Mouse (Mus musculus) urinary bladder, postnatal 14 days (tissue): Measurements from ENCODE around the gene Gm6993.

ENCODE experiments used
- DNase-seq: peaks from one replicate; pipeline ENCODE4 v3.0.0; 2021; ENCODE audit warnings: low spot score

Gene Gm6993

GRCm38 (mm10) chr12:31240470-31240869 is at the start of gene Gm6993:
Gene Gm6993, plus strand, starts transcription at chr12:31240770.
- DNase-seq: no peak

GRCm38 (mm10) chr12:31191329-31191954 is 49.1 kb upstream of the Gm6993 start:
- DNase-seq: peak; percentile 67

GRCm38 (mm10) chr12:31202509-31202908 is 38.1 kb upstream of the Gm6993 start:
- no peak for DNase-seq

GRCm38 (mm10) chr12:31203746-31204455 is 36.7 kb upstream of the Gm6993 start:
- no peak for DNase-seq

- DNase-seq: no peak
Observed at GRCm38 (mm10) chr12:31204898-31205297, 35.7 kb upstream of the Gm6993 start.

- DNase-seq: no peak
Observed at GRCm38 (mm10) chr12:31205983-31206633, 34.5 kb upstream of the Gm6993 start.

GRCm38 (mm10) chr12:31208766-31209165 is 31.8 kb upstream of the Gm6993 start:
- DNase-seq: no peak

GRCm38 (mm10) chr12:31209377-31209805 is 31.2 kb upstream of the Gm6993 start:
- no peak for DNase-seq

- DNase-seq: peak; percentile 68
Observed at GRCm38 (mm10) chr12:31213556-31213955, 27.0 kb upstream of the Gm6993 start.

GRCm38 (mm10) chr12:31215003-31215402 is 25.6 kb upstream of the Gm6993 start:
- no peak for DNase-seq

GRCm38 (mm10) chr12:31217232-31217631 is 23.3 kb upstream of the Gm6993 start:
- DNase-seq: no peak

GRCm38 (mm10) chr12:31218774-31219173 is 21.8 kb upstream of the Gm6993 start:
- no peak for DNase-seq

- no peak for DNase-seq
Observed at GRCm38 (mm10) chr12:31221522-31221921, 19.0 kb upstream of the Gm6993 start.

- no peak for DNase-seq
Observed at GRCm38 (mm10) chr12:31222282-31222681, 18.3 kb upstream of the Gm6993 start.

- DNase-seq: no peak
Observed at GRCm38 (mm10) chr12:31222741-31223140, 17.8 kb upstream of the Gm6993 start.

GRCm38 (mm10) chr12:31225451-31225850 is 15.1 kb upstream of the Gm6993 start:
- DNase-seq: no peak

- DNase-seq: no peak
Observed at GRCm38 (mm10) chr12:31227167-31227566, 13.4 kb upstream of the Gm6993 start.

GRCm38 (mm10) chr12:31228878-31229277 is 11.7 kb upstream of the Gm6993 start:
- DNase-seq: peak; percentile 41

GRCm38 (mm10) chr12:31232635-31233034 is 7.9 kb upstream of the Gm6993 start:
- no peak for DNase-seq

GRCm38 (mm10) chr12:31235018-31235417 is 5.6 kb upstream of the Gm6993 start:
- DNase-seq: no peak

GRCm38 (mm10) chr12:31236861-31237595 is 3.5 kb upstream of the Gm6993 start:
- no peak for DNase-seq

- DNase-seq: no peak
Observed at GRCm38 (mm10) chr12:31239031-31239583, 1.5 kb upstream of the Gm6993 start.
